9 mouse cellular contexts compared by ENCODE assay signal in the genomic region with DNA sequence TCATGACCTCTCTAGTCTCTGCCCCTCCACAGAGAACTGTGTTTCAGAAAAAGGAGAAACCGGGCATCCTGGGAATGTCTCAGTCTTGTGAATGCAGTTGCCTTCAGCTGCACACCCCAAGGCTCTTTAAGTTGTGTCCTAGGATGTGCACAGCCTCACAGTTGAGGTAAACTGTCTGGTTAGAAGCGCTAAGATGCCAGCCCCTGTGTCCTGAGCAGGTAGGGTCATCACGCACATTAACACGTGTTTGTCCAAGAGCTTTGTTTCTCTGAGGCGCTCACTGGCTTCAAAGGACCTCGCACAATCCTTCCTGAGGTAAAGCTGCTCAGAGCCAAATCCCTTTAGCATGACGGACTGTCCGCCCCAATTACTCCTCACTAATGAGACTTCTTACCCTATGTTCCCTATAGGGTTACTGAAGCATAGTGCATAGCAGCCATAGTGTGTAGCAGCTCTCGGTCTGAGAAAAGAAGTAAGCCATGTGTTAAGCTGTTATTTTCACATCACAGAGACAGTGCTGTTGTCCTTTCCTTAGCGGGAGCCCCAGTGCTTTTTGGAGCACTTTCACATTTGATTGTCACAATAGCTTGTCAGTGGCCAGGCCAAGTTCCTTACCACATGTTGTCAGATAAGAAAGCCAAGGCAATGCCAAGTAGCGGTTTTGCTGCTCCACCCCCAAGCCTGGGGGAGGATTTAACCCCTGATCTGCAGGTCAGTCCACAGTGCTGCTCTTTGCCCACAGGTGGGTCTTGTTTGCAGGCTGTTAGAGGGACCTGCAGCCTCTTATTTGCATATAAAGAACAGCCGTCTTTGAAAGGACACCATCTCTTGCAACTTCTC.
DNase-seq lines count a peak whose midpoint lies in the region; ATAC-seq and TF ChIP-seq lines count a peak whose summit lies in the region.
"Had no signal": no experiment of that assay in that cellular context is flagged by ENCODE, and none has a peak within 500 bp of the region (broad histone marks: within the 10 kb centered on the region; RNA-seq: fewer than 3 reads in every experiment).

No protein-coding gene starts in this region.

- H3K4me2 ChIP-seq in midbrain, embryonic 12.5 days (replicated peaks) = no peak overlapping the region
- no peak overlapping the region for H3K4me2 ChIP-seq in midbrain, embryonic 11.5 days
- H3K4me2 ChIP-seq in embryonic facial prominence, embryonic 12.5 days (replicated peaks) = no peak overlapping the region
- H3K4me2 ChIP-seq in heart, postnatal 0 days (ENCODE audit: low read depth, low read length) = no peak overlapping the region
- H3K4me2 ChIP-seq: limb, embryonic 15.5 days had no signal

- H3K36me3 ChIP-seq in midbrain, embryonic 12.5 days = peaks cover 78% of the 10 kb centered on the region
- H3K36me3 ChIP-seq in midbrain, embryonic 11.5 days (ENCODE audit: control insufficient read depth, insufficient read depth, low read length) = peaks cover 11% of the 10 kb centered on the region
- peaks cover 34% of the 10 kb centered on the region for H3K36me3 ChIP-seq in embryonic facial prominence, embryonic 12.5 days
- H3K36me3 ChIP-seq in heart, postnatal 0 days (replicated peaks; ENCODE audit: control insufficient read depth, insufficient read depth, low read length) = peaks cover 67% of the 10 kb centered on the region

- ATAC-seq in midbrain, embryonic 12.5 days (ENCODE audit: low FRiP score, low read depth) = peak; percentile 56; the same call in 1 of the 2 replicates
- no peak for ATAC-seq in midbrain, embryonic 11.5 days (ENCODE audit: low FRiP score)
- ATAC-seq in embryonic facial prominence, embryonic 12.5 days (ENCODE audit: insufficient number of reproducible peaks, insufficient read depth, low FRiP score, low TSS enrichment) = peak; percentile 45; the same call in 1 of the 2 replicates
- peak; percentile 36 for ATAC-seq in heart, postnatal 0 days (ENCODE audit: insufficient read depth, low read depth)

- no peaks in the 10 kb centered on the region for H3K9me3 ChIP-seq in midbrain, embryonic 12.5 days
- no peaks in the 10 kb centered on the region for H3K9me3 ChIP-seq in midbrain, embryonic 11.5 days (ENCODE audit: control insufficient read depth, low read length)
- H3K9me3 ChIP-seq in embryonic facial prominence, embryonic 12.5 days = no peaks in the 10 kb centered on the region
- no peaks in the 10 kb centered on the region for H3K9me3 ChIP-seq in heart, postnatal 0 days (replicated peaks; ENCODE audit: control insufficient read depth, low read length)
- H3K9me3 ChIP-seq: limb, embryonic 15.5 days had no signal

- DNase-seq in midbrain, embryonic 11.5 days (ENCODE audit: low spot score, missing footprints) = no peak
- DNase-seq in heart, postnatal 0 days (ENCODE audit: low spot score) = peak; percentile 83
- peak; percentile 86 for DNase-seq in retina, postnatal 1 day
- DNase-seq in layer of hippocampus, postnatal 25 days (ENCODE audit: extremely low spot score in 1 of 2, low spot score in 1 of 2) = no peak
- no peak for DNase-seq in gastrocnemius, adult 18-20 months (ENCODE audit: low spot score)
- no peak for DNase-seq in layer of hippocampus, adult 9-11 months

- no peak overlapping the region for H3K27ac ChIP-seq in midbrain, embryonic 12.5 days (replicated peaks)
- no peak overlapping the region for H3K27ac ChIP-seq in midbrain, embryonic 11.5 days (ENCODE audit: low read depth, low read length)
- H3K27ac ChIP-seq in embryonic facial prominence, embryonic 12.5 days = no peak overlapping the region
- peak overlapping the region; percentile 88 for H3K27ac ChIP-seq in heart, postnatal 0 days (ENCODE audit: low read depth)
- H3K27ac ChIP-seq: limb, embryonic 15.5 days had no signal

- TF ChIP-seq CTCF in heart, postnatal 0 days (IDR thresholded peaks at IDR 0.05; ENCODE audit: low read depth) = no peak

- no peak overlapping the region for H3K4me3 ChIP-seq in midbrain, embryonic 12.5 days
- H3K4me3 ChIP-seq in midbrain, embryonic 11.5 days (ENCODE audit: low read depth, low read length) = no peak overlapping the region
- H3K4me3 ChIP-seq in embryonic facial prominence, embryonic 12.5 days = no peak overlapping the region
- no peak overlapping the region for H3K4me3 ChIP-seq in heart, postnatal 0 days (ENCODE audit: low read depth, low read length)
- H3K4me3 ChIP-seq: limb, embryonic 15.5 days had no signal

- TF ChIP-seq EP300 in heart, postnatal 0 days (IDR thresholded peaks at IDR 0.05; ENCODE audit: low read depth) = peak; percentile 81; the same call in 1 of the 2 replicates

- no peak overlapping the region for H3K9ac ChIP-seq in midbrain, embryonic 12.5 days (replicated peaks)
- no peak overlapping the region for H3K9ac ChIP-seq in midbrain, embryonic 11.5 days (ENCODE audit: low read length)
- H3K9ac ChIP-seq in embryonic facial prominence, embryonic 12.5 days = no peak overlapping the region
- H3K9ac ChIP-seq in heart, postnatal 0 days (replicated peaks; ENCODE audit: low read depth, low read length) = no peak overlapping the region
- H3K9ac ChIP-seq: limb, embryonic 15.5 days had no signal

- WGBS in midbrain, embryonic 12.5 days = 27% methylated on average over 12 of the region's 12 CpGs
- WGBS in midbrain, embryonic 11.5 days = 27% methylated on average over 12 of the region's 12 CpGs
- 62% methylated on average over 12 of the region's 12 CpGs for WGBS in embryonic facial prominence, embryonic 12.5 days
- WGBS in heart, postnatal 0 days = 41% methylated on average over 12 of the region's 12 CpGs

- H3K27me3 ChIP-seq in midbrain, embryonic 12.5 days = no peaks in the 10 kb centered on the region
- H3K27me3 ChIP-seq in midbrain, embryonic 11.5 days (ENCODE audit: control insufficient read depth, insufficient read depth, low read length) = no peaks in the 10 kb centered on the region
- H3K27me3 ChIP-seq in embryonic facial prominence, embryonic 12.5 days = no peaks in the 10 kb centered on the region
- no peaks in the 10 kb centered on the region for H3K27me3 ChIP-seq in heart, postnatal 0 days (ENCODE audit: control insufficient read depth, insufficient read depth, low read length)
- H3K27me3 ChIP-seq: limb, embryonic 15.5 days had no signal

- H3K4me1 ChIP-seq in midbrain, embryonic 12.5 days = peaks cover 10% of the 10 kb centered on the region
- peaks cover 8% of the 10 kb centered on the region for H3K4me1 ChIP-seq in midbrain, embryonic 11.5 days (ENCODE audit: control insufficient read depth, insufficient read depth, low read length)
- H3K4me1 ChIP-seq in embryonic facial prominence, embryonic 12.5 days = peaks cover 4% of the 10 kb centered on the region; the same call in 1 of the 2 replicates
- peaks cover 55% of the 10 kb centered on the region for H3K4me1 ChIP-seq in heart, postnatal 0 days (ENCODE audit: control insufficient read depth, insufficient read depth)

Comparison
In these comparisons a context has a peak if more than half of its experiments do, and no peak if none do; other contexts are left out.
1. DNase-seq: peak in heart, postnatal 0 days (single experiment) and retina, postnatal 1 day (single experiment); none in midbrain, embryonic 11.5 days (single experiment), layer of hippocampus, postnatal 25 days (0 of 2), gastrocnemius, adult 18-20 months (single experiment) and layer of hippocampus, adult 9-11 months (single experiment).